Mouse (Mus musculus) megakaryocyte, embryonic 14.5 days (primary cell): ENCODE measurements at regions not wholly inside any gene's neighbourhood (a gene's known extent, or its start where the extent isn't known, plus 50 kb on each side); places are given as distances from the start of the nearest gene placed in this dataset.

ENCODE experiments used
- FLI1 ChIP-seq: IDR thresholded peaks from 2 replicates; pipeline ENCODE4 v1.6.1; 2012; ENCODE audit warnings: low read length, inconsistent platforms, mixed read lengths
- GATA1 ChIP-seq: IDR thresholded peaks from 3 replicates; pipeline ENCODE4 v1.6.1; 2012; ENCODE audit warnings: mixed read lengths, low read length, inconsistent platforms, borderline replicate concordance

GRCm38 (mm10) chr12:6211266-6211665, 835.8 kb upstream of the Klhl29 start:
- TF ChIP-seq GATA1 (no peak), FLI1 (no peak)
